Mouse (Mus musculus): ENCODE results near the gene Fam71e2. TPM values are rescaled to one million over a fixed set of nuclear protein-coding genes. Genes with fewer than 3 reads are reported as not detected.

The Fam71e2 gene
- polyA plus RNA-seq, 1 experiment: not detected

GRCm38 (mm10) chr7:4789436-4789935 is 18.4 kb upstream of the Fam71e2 start, which contains the start of gene Tmem238:
Tmem238 (minus strand) TSS chr7:4789656.
- Histone ChIP-seq H3K4me2 (ENCODE audit: low read depth) (peak within 1 kb of the TSS; percentile 55), H3K4me3 (peak within 1 kb of the TSS; percentile 26), H3K79me2 (ENCODE audit: control insufficient read depth, insufficient read depth) (peaks cover 16% of the 10 kb centered on the region), H3K36me3 (ENCODE audit: control insufficient read depth, insufficient read depth) (peaks cover 3% of the 10 kb centered on the region), H3ac (ENCODE audit: control insufficient read depth, insufficient read length) (peak within 1 kb of the TSS; percentile 97), H3K27me3 (ENCODE audit: control insufficient read depth, insufficient read depth, insufficient read length) (no peaks in the 10 kb centered on the region)
- TF ChIP-seq POLR2A (IDR thresholded peaks at IDR 0.05; ENCODE audit: insufficient read length, low read depth) (peak; percentile 36), MAX (IDR thresholded peaks at IDR 0.05; ENCODE audit: low read depth) (no peak), CEBPB (IDR thresholded peaks at IDR 0.05; ENCODE audit: insufficient read depth, poor library complexity, severe bottlenecking) (no peak), POLR2AphosphoS2 (IDR thresholded peaks at IDR 0.05; ENCODE audit: insufficient read length, low read depth) (peak; percentile 47), SRF (IDR thresholded peaks at IDR 0.05; ENCODE audit: control insufficient read depth, insufficient read length, low read depth) (no peak), TCF12 (IDR thresholded peaks at IDR 0.05; ENCODE audit: insufficient read depth, poor library complexity, severe bottlenecking) (no peak), TCF3 (IDR thresholded peaks at IDR 0.05; ENCODE audit: insufficient read length, low read depth) (no peak), MYOD1 (IDR thresholded peaks at IDR 0.05; ENCODE audit: control insufficient read depth in 1 of 3, insufficient read length in 2 of 3, low read depth in 2 of 3) (no peak)

GRCm38 (mm10) chr7:4788499-4789435 is 17.7 kb upstream of the Fam71e2 start:
- H3K4me3 ChIP-seq: peak overlapping the region; percentile 26
- peak; percentile 62 for TF ChIP-seq POLR2A (IDR thresholded peaks at IDR 0.05; ENCODE audit: insufficient read length, low read depth)
- TF ChIP-seq USF1 (IDR thresholded peaks at IDR 0.05; ENCODE audit: low read depth): no peak
- no peak for TF ChIP-seq E2F4 (IDR thresholded peaks at IDR 0.05; ENCODE audit: insufficient read depth)
- TF ChIP-seq SRF (IDR thresholded peaks at IDR 0.05; ENCODE audit: control insufficient read depth, insufficient read length, low read depth): no peak
- no peak for TF ChIP-seq REST (IDR thresholded peaks at IDR 0.05; ENCODE audit: insufficient read depth, insufficient read length)
- no peak for TF ChIP-seq TCF3 (IDR thresholded peaks at IDR 0.05; ENCODE audit: insufficient read length, low read depth)
- TF ChIP-seq MYOD1 (IDR thresholded peaks at IDR 0.05; ENCODE audit: control insufficient read depth in 1 of 3, insufficient read length in 2 of 3, low read depth in 2 of 3): peak in 1 of 3 experiments; percentile 36
- no peak for TF ChIP-seq TCF12 (IDR thresholded peaks at IDR 0.05; ENCODE audit: insufficient read depth, poor library complexity, severe bottlenecking)
- no peak for TF ChIP-seq CEBPB (IDR thresholded peaks at IDR 0.05; ENCODE audit: insufficient read depth, poor library complexity, severe bottlenecking)
- TF ChIP-seq MYOG (IDR thresholded peaks at IDR 0.05; ENCODE audit: control insufficient read depth in 1 of 3, insufficient read depth in 1 of 3, insufficient read length in 2 of 3, low read depth in 2 of 3): peak in 2 of 3 experiments; percentile 25 to 27
- TF ChIP-seq MAX (IDR thresholded peaks at IDR 0.05; ENCODE audit: low read depth): peak; percentile 13
- peak; percentile 70 for TF ChIP-seq POLR2AphosphoS2 (IDR thresholded peaks at IDR 0.05; ENCODE audit: insufficient read length, low read depth)
- peaks cover 10% of the 10 kb centered on the region for H3K79me2 ChIP-seq (ENCODE audit: control insufficient read depth, insufficient read depth)
- no peaks in the 10 kb centered on the region for H3K27me3 ChIP-seq (ENCODE audit: control insufficient read depth, insufficient read depth, insufficient read length)
- H3K4me2 ChIP-seq (ENCODE audit: low read depth): peak overlapping the region; percentile 55
- no peaks in the 10 kb centered on the region for H3K36me3 ChIP-seq (ENCODE audit: control insufficient read depth, insufficient read depth)
- H3ac ChIP-seq (ENCODE audit: control insufficient read depth, insufficient read length): peak overlapping the region; percentile 97

- Histone ChIP-seq H3K36me3 (ENCODE audit: control insufficient read depth, insufficient read depth) (no peaks in the 10 kb centered on the region), H3ac (ENCODE audit: control insufficient read depth, insufficient read length) (no peak overlapping the region), H3K4me2 (ENCODE audit: low read depth) (no peak overlapping the region), H3K79me2 (ENCODE audit: control insufficient read depth, insufficient read depth) (no peaks in the 10 kb centered on the region), H3K27me3 (ENCODE audit: control insufficient read depth, insufficient read depth, insufficient read length) (no peaks in the 10 kb centered on the region), H3K4me3 (no peak overlapping the region)
- TF ChIP-seq TCF3 (IDR thresholded peaks at IDR 0.05; ENCODE audit: insufficient read length, low read depth) (no peak), E2F4 (IDR thresholded peaks at IDR 0.05; ENCODE audit: insufficient read depth) (no peak), USF1 (IDR thresholded peaks at IDR 0.05; ENCODE audit: low read depth) (no peak)
Observed at GRCm38 (mm10) chr7:4783667-4784268, 12.7 kb upstream of the Fam71e2 start.

- Histone ChIP-seq H3K79me2 (ENCODE audit: control insufficient read depth, insufficient read depth) (no peaks in the 10 kb centered on the region), H3ac (ENCODE audit: control insufficient read depth, insufficient read length) (no peak within 1 kb of the TSS), H3K36me3 (ENCODE audit: control insufficient read depth, insufficient read depth) (no peaks in the 10 kb centered on the region), H3K27me3 (ENCODE audit: control insufficient read depth, insufficient read depth, insufficient read length) (no peaks in the 10 kb centered on the region), H3K4me3 (no peak within 1 kb of the TSS), H3K4me2 (ENCODE audit: low read depth) (no peak within 1 kb of the TSS)
- TF ChIP-seq CEBPB (IDR thresholded peaks at IDR 0.05; ENCODE audit: insufficient read depth, poor library complexity, severe bottlenecking): no peak
- TF ChIP-seq REST (IDR thresholded peaks at IDR 0.05; ENCODE audit: insufficient read depth, insufficient read length): no peak
- TF ChIP-seq MYOG (IDR thresholded peaks at IDR 0.05; ENCODE audit: control insufficient read depth in 1 of 3, insufficient read depth in 1 of 3, insufficient read length in 2 of 3, low read depth in 2 of 3): no peak
- no peak for TF ChIP-seq E2F4 (IDR thresholded peaks at IDR 0.05; ENCODE audit: insufficient read depth)
- TF ChIP-seq MAX (IDR thresholded peaks at IDR 0.05; ENCODE audit: low read depth): no peak
- no peak for TF ChIP-seq MYOD1 (IDR thresholded peaks at IDR 0.05; ENCODE audit: control insufficient read depth in 1 of 3, insufficient read length in 2 of 3, low read depth in 2 of 3)
- no peak for TF ChIP-seq TCF3 (IDR thresholded peaks at IDR 0.05; ENCODE audit: insufficient read length, low read depth)
- no peak for TF ChIP-seq TCF12 (IDR thresholded peaks at IDR 0.05; ENCODE audit: insufficient read depth, poor library complexity, severe bottlenecking)
- no peak for TF ChIP-seq POLR2A (IDR thresholded peaks at IDR 0.05; ENCODE audit: insufficient read length, low read depth)
- no peak for TF ChIP-seq USF1 (IDR thresholded peaks at IDR 0.05; ENCODE audit: low read depth)
- TF ChIP-seq SRF (IDR thresholded peaks at IDR 0.05; ENCODE audit: control insufficient read depth, insufficient read length, low read depth): no peak
- no peak for TF ChIP-seq POLR2AphosphoS2 (IDR thresholded peaks at IDR 0.05; ENCODE audit: insufficient read length, low read depth)
Observed at GRCm38 (mm10) chr7:4782759-4783158, 11.7 kb upstream of the Fam71e2 start, which contains the start of the genes Il11 and Tmem190. Il11 (minus strand) TSS chr7:4782859. Tmem190 (plus strand) TSS chr7:4782937.
